Mouse (Mus musculus) embryonic facial prominence, embryonic 12.5 days (tissue): ENCODE results near the gene Gpr35. TPM values are rescaled to one million over a fixed set of nuclear protein-coding genes. Genes with fewer than 3 reads are reported as not detected.
"Not testable (repeated sequence)": the region's sequence is repeated elsewhere in the genome, so short reads cannot be mapped to it uniquely, and the experiment has no call there.

Source experiments
- ATAC-seq: fragments of 200-750 bp; cut with Nextera tagmentation; 2 replicates; pipeline ENCODE4 v1.8.0; 2017; ENCODE audit not compliant: insufficient number of reproducible peaks, insufficient read depth, low FRiP score, low TSS enrichment
- H3K27ac ChIP-seq: fragments of 300-500 bp; sonication (generic); 2 replicates; pipeline ENCODE4 v1.5.1; 2016; ENCODE audit warnings: mild to moderate bottlenecking
- H3K27me3 ChIP-seq: fragments of 300-500 bp; sonication (generic); 2 replicates; pipeline ENCODE4 v1.6.1; 2016; ENCODE audit warnings: mild to moderate bottlenecking, moderate library complexity
- H3K36me3 ChIP-seq: fragments of 300-500 bp; sonication (generic); 2 replicates; pipeline ENCODE4 v1.6.1; 2016; ENCODE audit warnings: mild to moderate bottlenecking
- H3K4me1 ChIP-seq: fragments of 300-500 bp; sonication (generic); 2 replicates; pipeline ENCODE4 v1.6.1; 2016
- H3K4me2 ChIP-seq: fragments of 300-500 bp; sonication (generic); replicated peaks from 2 replicates; pipeline ENCODE4 v1.6.1; 2016; ENCODE audit warnings: mild to moderate bottlenecking, moderate library complexity
- H3K4me3 ChIP-seq: fragments of 300-500 bp; sonication (generic); 2 replicates; pipeline ENCODE4 v1.5.1; 2016; ENCODE audit warnings: mild to moderate bottlenecking
- H3K9ac ChIP-seq: fragments of 300-500 bp; sonication (generic); 2 replicates; pipeline ENCODE4 v1.6.1; 2016; ENCODE audit warnings: mild to moderate bottlenecking, moderate library complexity
- H3K9me3 ChIP-seq: fragments of 300-500 bp; sonication (generic); 2 replicates; pipeline ENCODE4 v1.6.1; 2016; ENCODE audit warnings: mild to moderate bottlenecking, moderate library complexity
- WGBS: fragments of 180-500 bp; shearing (Covaris S2); methylation state at CpG from one replicate; pipeline ENCODE4 v1.1.7; 2016; 5-methylcytosine and 5-hydroxymethylcytosine counted together
- polyA plus RNA-seq: library from polyadenylated mRNA; unstranded; fragments of >200 nt; fragmentation: Nextera tagmentation; extraction: Ambion mirVana; gene quantifications from 2 replicates; pipeline ENCODE4 v1.2.1, GENCODE M21; 2016

Gene Gpr35
- polyA plus RNA-seq, 1 experiment from 2014 or later = 0.36 TPM

- H3K9me3 ChIP-seq, H3K4me3 ChIP-seq, H3K4me1 ChIP-seq, H3K4me2 ChIP-seq, H3K27me3 ChIP-seq, H3K9ac ChIP-seq, H3K27ac ChIP-seq, ATAC-seq, H3K36me3 ChIP-seq: not testable (repeated sequence)
- 87% methylated on average over 6 of the region's 6 CpGs for WGBS
Observed at GRCm38 (mm10) chr1:92970791-92971190, 20.1 kb downstream of the Gpr35 start.

GRCm38 (mm10) chr1:92971879-92972795, 21.5 kb downstream of the Gpr35 start:
- WGBS = 92% methylated on average over 7 of the region's 7 CpGs

GRCm38 (mm10) chr1:92972854-92973253, 22.2 kb downstream of the Gpr35 start:
- H3K36me3 ChIP-seq = no peaks in the 10 kb centered on the region
- H3K4me3 ChIP-seq = no peak overlapping the region
- no peak overlapping the region for H3K27ac ChIP-seq
- H3K9me3 ChIP-seq = no peaks in the 10 kb centered on the region
- H3K9ac ChIP-seq = no peak overlapping the region
- no peak overlapping the region for H3K4me2 ChIP-seq
- no peak for ATAC-seq
- 0 out of 2 replicates have a peak, but pooled peaks cover under 1% of the 10 kb centered on the region for H3K27me3 ChIP-seq
- H3K4me1 ChIP-seq = no peaks in the 10 kb centered on the region
- WGBS = 71% methylated on average over 1 of the region's 1 CpGs

More at GRCm38 (mm10) chr1:92971879-92972795, 21.5 kb downstream of the Gpr35 start:
- Histone ChIP-seq H3K9ac (no peak overlapping the region), H3K27me3 (no peaks in the 10 kb centered on the region), H3K27ac (no peak overlapping the region), H3K4me1 (no peaks in the 10 kb centered on the region), H3K4me3 (no peak overlapping the region), H3K4me2 (no peak overlapping the region), H3K9me3 (no peaks in the 10 kb centered on the region), H3K36me3 (no peaks in the 10 kb centered on the region)
- no peak for ATAC-seq

- no peak overlapping the region for H3K4me2 ChIP-seq
- 55% methylated on average over 6 of the region's 6 CpGs for WGBS
- no peak overlapping the region for H3K27ac ChIP-seq
- no peaks in the 10 kb centered on the region for H3K9me3 ChIP-seq
- H3K4me3 ChIP-seq = no peak overlapping the region
- 0 out of 2 replicates have a peak, but pooled peaks have one; percentile 17 for ATAC-seq
- no peak overlapping the region for H3K9ac ChIP-seq
- H3K27me3 ChIP-seq = 0 out of 2 replicates have a peak, but pooled peaks cover 5% of the 10 kb centered on the region
- H3K36me3 ChIP-seq = no peaks in the 10 kb centered on the region
- no peaks in the 10 kb centered on the region for H3K4me1 ChIP-seq
Observed at GRCm38 (mm10) chr1:92976141-92976566, 25.5 kb downstream of the Gpr35 start.

GRCm38 (mm10) chr1:92978645-92979044, 28.0 kb downstream of the Gpr35 start:
- no peaks in the 10 kb centered on the region for H3K9me3 ChIP-seq
- H3K4me1 ChIP-seq = no peaks in the 10 kb centered on the region
- no peak overlapping the region for H3K27ac ChIP-seq
- no peaks in the 10 kb centered on the region for H3K36me3 ChIP-seq
- 0 out of 2 replicates have a peak, but pooled peaks cover 5% of the 10 kb centered on the region for H3K27me3 ChIP-seq
- H3K4me2 ChIP-seq = no peak overlapping the region
- ATAC-seq = no peak
- WGBS = 44% methylated on average over 7 of the region's 7 CpGs
- no peak overlapping the region for H3K4me3 ChIP-seq
- no peak overlapping the region for H3K9ac ChIP-seq

- no peak overlapping the region for H3K9ac ChIP-seq
- no peaks in the 10 kb centered on the region for H3K4me1 ChIP-seq
- ATAC-seq = 0 out of 2 replicates have a peak, but pooled peaks have one; percentile 30
- H3K4me3 ChIP-seq = no peak overlapping the region
- H3K27me3 ChIP-seq = 0 out of 2 replicates have a peak, but pooled peaks cover 5% of the 10 kb centered on the region
- no peak overlapping the region for H3K27ac ChIP-seq
- H3K4me2 ChIP-seq = no peak overlapping the region
- 29% methylated on average over 11 of the region's 11 CpGs for WGBS
- H3K9me3 ChIP-seq = no peaks in the 10 kb centered on the region
- no peaks in the 10 kb centered on the region for H3K36me3 ChIP-seq
Observed at GRCm38 (mm10) chr1:92979073-92979602, 28.5 kb downstream of the Gpr35 start.

- 79% methylated on average over 7 of the region's 7 CpGs for WGBS
Observed at GRCm38 (mm10) chr1:92981056-92981845, 30.6 kb downstream of the Gpr35 start.

GRCm38 (mm10) chr1:92982931-92983605, 32.4 kb downstream of the Gpr35 start:
- Histone ChIP-seq H3K9me3 (no peaks in the 10 kb centered on the region), H3K4me2 (no peak overlapping the region), H3K4me1 (no peaks in the 10 kb centered on the region), H3K27ac (no peak overlapping the region), H3K4me3 (no peak overlapping the region), H3K36me3 (no peaks in the 10 kb centered on the region), H3K9ac (no peak overlapping the region), H3K27me3 (0 out of 2 replicates have a peak, but pooled peaks cover 2% of the 10 kb centered on the region)
- WGBS = 89% methylated on average over 17 of the region's 17 CpGs
- no peak for ATAC-seq

More at GRCm38 (mm10) chr1:92981056-92981845, 30.6 kb downstream of the Gpr35 start:
- Histone ChIP-seq H3K9ac (no peak overlapping the region), H3K36me3 (no peaks in the 10 kb centered on the region), H3K4me2 (no peak overlapping the region), H3K9me3 (no peaks in the 10 kb centered on the region), H3K4me1 (no peaks in the 10 kb centered on the region), H3K4me3 (no peak overlapping the region), H3K27ac (no peak overlapping the region), H3K27me3 (0 out of 2 replicates have a peak, but pooled peaks cover 5% of the 10 kb centered on the region)
- ATAC-seq = no peak

- Histone ChIP-seq H3K9ac (no peak overlapping the region), H3K4me2 (no peak overlapping the region), H3K27ac (no peak overlapping the region), H3K4me1 (no peaks in the 10 kb centered on the region), H3K36me3 (no peaks in the 10 kb centered on the region), H3K4me3 (no peak overlapping the region), H3K9me3 (no peaks in the 10 kb centered on the region), H3K27me3 (no peaks in the 10 kb centered on the region)
- ATAC-seq = no peak
- 89% methylated on average over 5 of the region's 5 CpGs for WGBS
Observed at GRCm38 (mm10) chr1:92984999-92985398, 34.3 kb downstream of the Gpr35 start.

- no peak overlapping the region for H3K9ac ChIP-seq
- H3K4me1 ChIP-seq = no peaks in the 10 kb centered on the region
- no peak overlapping the region for H3K27ac ChIP-seq
- H3K9me3 ChIP-seq = no peaks in the 10 kb centered on the region
- ATAC-seq = no peak
- 78% methylated on average over 4 of the region's 4 CpGs for WGBS
- no peaks in the 10 kb centered on the region for H3K36me3 ChIP-seq
- H3K27me3 ChIP-seq = no peaks in the 10 kb centered on the region
- no peak overlapping the region for H3K4me2 ChIP-seq
- H3K4me3 ChIP-seq = no peak overlapping the region
Observed at GRCm38 (mm10) chr1:92988894-92989293, 38.2 kb downstream of the Gpr35 start.

- Histone ChIP-seq H3K9ac (no peak overlapping the region), H3K4me3 (no peak overlapping the region), H3K27me3 (no peaks in the 10 kb centered on the region), H3K4me1 (no peaks in the 10 kb centered on the region), H3K27ac (no peak overlapping the region), H3K36me3 (no peaks in the 10 kb centered on the region), H3K9me3 (no peaks in the 10 kb centered on the region), H3K4me2 (no peak overlapping the region)
- WGBS = 54% methylated on average over 4 of the region's 4 CpGs
- ATAC-seq = no peak
Observed at GRCm38 (mm10) chr1:92989891-92990290, 39.2 kb downstream of the Gpr35 start.
